Mouse (Mus musculus) midbrain, embryonic 13.5 days (tissue): Measurements from ENCODE around the gene Cntf. TPM values are rescaled to one million over a fixed set of nuclear protein-coding genes. Genes with fewer than 3 reads are reported as not detected.

ENCODE experiments used
- ATAC-seq: fragments of 200-750 bp; cut with Nextera tagmentation; 2 replicates; pipeline ENCODE4 v1.8.0; 2017; ENCODE audit warnings: mild to moderate bottlenecking, moderate TSS enrichment, moderate library complexity
- H3K27ac ChIP-seq: fragments of 300-500 bp; sonication (generic); 2 replicates; pipeline ENCODE4 v1.5.1; 2015; ENCODE audit warnings: inconsistent platforms, mild to moderate bottlenecking, moderate library complexity
- H3K27me3 ChIP-seq: fragments of 300-500 bp; sonication (generic); 2 replicates; pipeline ENCODE4 v1.6.1; 2015; ENCODE audit warnings: mild to moderate bottlenecking, inconsistent platforms
- H3K36me3 ChIP-seq: fragments of 300-500 bp; sonication (generic); 2 replicates; pipeline ENCODE4 v1.6.1; 2015; ENCODE audit warnings: mild to moderate bottlenecking, inconsistent platforms
- H3K4me1 ChIP-seq: fragments of 300-500 bp; sonication (generic); replicated peaks from 2 replicates; pipeline ENCODE4 v1.6.1; 2015; ENCODE audit warnings: inconsistent platforms
- H3K4me2 ChIP-seq: fragments of 300-500 bp; sonication (generic); replicated peaks from 2 replicates; pipeline ENCODE4 v1.6.1; 2015; ENCODE audit warnings: moderate library complexity, mild to moderate bottlenecking, inconsistent platforms
- H3K4me3 ChIP-seq: fragments of 300-500 bp; sonication (generic); replicated peaks from 2 replicates; pipeline ENCODE4 v1.5.1; 2015; ENCODE audit warnings: mild to moderate bottlenecking, inconsistent platforms
- H3K9ac ChIP-seq: fragments of 300-500 bp; sonication (generic); replicated peaks from 2 replicates; pipeline ENCODE4 v1.6.1; 2015; ENCODE audit warnings: mild to moderate bottlenecking, inconsistent platforms
- H3K9me3 ChIP-seq: fragments of 300-500 bp; sonication (generic); 2 replicates; pipeline ENCODE4 v1.6.1; 2016; ENCODE audit warnings: mild to moderate bottlenecking, inconsistent platforms
- WGBS: fragments of 180-500 bp; shearing (Covaris S2); methylation state at CpG from one replicate; pipeline ENCODE4 v1.1.7; 2015; 5-methylcytosine and 5-hydroxymethylcytosine counted together
- polyA plus RNA-seq: library from polyadenylated mRNA; unstranded; fragments of >200 nt; fragmentation: Nextera tagmentation; extraction: Ambion mirVana; gene quantifications from 2 replicates; pipeline ENCODE4 v1.2.1, GENCODE M21; 2015

The Cntf gene
- polyA plus RNA-seq, result 2.0 and 3.1 TPM in 2 replicates

GRCm38 (mm10) chr19:12765308-12765707 is at the start of gene Cntf:
Gene Cntf (minus strand): TSS chr19:12765632.
- no peak within 1 kb of the TSS for H3K9ac ChIP-seq
- peaks cover 56% of the 10 kb centered on the region for H3K36me3 ChIP-seq
- H3K4me1 ChIP-seq, result peaks cover 2% of the 10 kb centered on the region; the same call in 1 of the 2 replicates
- no peaks in the 10 kb centered on the region for H3K9me3 ChIP-seq
- H3K4me2 ChIP-seq, result no peak within 1 kb of the TSS
- no peaks in the 10 kb centered on the region for H3K27me3 ChIP-seq
- H3K27ac ChIP-seq, result no peak within 1 kb of the TSS
- H3K4me3 ChIP-seq, result no peak within 1 kb of the TSS
- WGBS, result 51% methylated on average over 7 of the region's 7 CpGs
- no peak for ATAC-seq

GRCm38 (mm10) chr19:12813883-12814282 is 48.5 kb upstream of the Cntf start:
- ATAC-seq, result no peak
- Histone ChIP-seq H3K9ac (no peak overlapping the region), H3K4me3 (no peak overlapping the region), H3K27me3 (no peaks in the 10 kb centered on the region), H3K27ac (no peak overlapping the region), H3K4me2 (no peak overlapping the region), H3K9me3 (no peaks in the 10 kb centered on the region), H3K4me1 (no peaks in the 10 kb centered on the region), H3K36me3 (no peaks in the 10 kb centered on the region)
- 92% methylated on average over 1 of the region's 1 CpGs for WGBS

GRCm38 (mm10) chr19:12812644-12813364 is 47.4 kb upstream of the Cntf start:
- H3K27me3 ChIP-seq, result no peaks in the 10 kb centered on the region
- H3K4me1 ChIP-seq, result no peaks in the 10 kb centered on the region
- H3K9me3 ChIP-seq, result no peaks in the 10 kb centered on the region
- no peak overlapping the region for H3K4me3 ChIP-seq
- H3K4me2 ChIP-seq, result no peak overlapping the region
- 68% methylated on average over 1 of the region's 1 CpGs for WGBS
- H3K9ac ChIP-seq, result no peak overlapping the region
- no peak overlapping the region for H3K27ac ChIP-seq
- ATAC-seq, result no peak
- H3K36me3 ChIP-seq, result no peaks in the 10 kb centered on the region

GRCm38 (mm10) chr19:12806214-12806613 is 40.8 kb upstream of the Cntf start:
- H3K9ac ChIP-seq, result no peak overlapping the region
- no peak overlapping the region for H3K27ac ChIP-seq
- no peak overlapping the region for H3K4me3 ChIP-seq
- H3K9me3 ChIP-seq, result no peaks in the 10 kb centered on the region
- 64% methylated on average over 2 of the region's 2 CpGs for WGBS
- ATAC-seq, result no peak
- no peaks in the 10 kb centered on the region for H3K36me3 ChIP-seq
- no peaks in the 10 kb centered on the region for H3K27me3 ChIP-seq
- no peak overlapping the region for H3K4me2 ChIP-seq
- H3K4me1 ChIP-seq, result no peaks in the 10 kb centered on the region

- H3K9me3 ChIP-seq, result no peaks in the 10 kb centered on the region
- H3K27me3 ChIP-seq, result no peaks in the 10 kb centered on the region
- 88% methylated on average over 3 of the region's 3 CpGs for WGBS
- no peaks in the 10 kb centered on the region for H3K4me1 ChIP-seq
- H3K9ac ChIP-seq, result no peak overlapping the region
- no peak overlapping the region for H3K27ac ChIP-seq
- ATAC-seq, result no peak
- no peak overlapping the region for H3K4me3 ChIP-seq
- no peak overlapping the region for H3K4me2 ChIP-seq
- no peaks in the 10 kb centered on the region for H3K36me3 ChIP-seq
Measured at GRCm38 (mm10) chr19:12805730-12806129, 40.3 kb upstream of the Cntf start.

GRCm38 (mm10) chr19:12804237-12804636 is 38.8 kb upstream of the Cntf start:
- WGBS, result 93% methylated on average over 1 of the region's 1 CpGs
- H3K4me1 ChIP-seq, result no peaks in the 10 kb centered on the region
- no peak overlapping the region for H3K4me3 ChIP-seq

GRCm38 (mm10) chr19:12802830-12803229 is 37.4 kb upstream of the Cntf start:
- Histone ChIP-seq H3K4me3 (no peak overlapping the region), H3K36me3 (no peaks in the 10 kb centered on the region), H3K27me3 (no peaks in the 10 kb centered on the region), H3K4me2 (no peak overlapping the region), H3K27ac (no peak overlapping the region), H3K9me3 (no peaks in the 10 kb centered on the region), H3K4me1 (no peaks in the 10 kb centered on the region), H3K9ac (no peak overlapping the region)
- 72% methylated on average over 3 of the region's 3 CpGs for WGBS
- ATAC-seq, result no peak

More at GRCm38 (mm10) chr19:12804237-12804636, 38.8 kb upstream of the Cntf start:
- Histone ChIP-seq H3K9ac (no peak overlapping the region), H3K27ac (no peak overlapping the region), H3K36me3 (no peaks in the 10 kb centered on the region), H3K27me3 (no peaks in the 10 kb centered on the region), H3K9me3 (no peaks in the 10 kb centered on the region), H3K4me2 (no peak overlapping the region)
- ATAC-seq, result no peak

- Histone ChIP-seq H3K27me3 (no peaks in the 10 kb centered on the region), H3K36me3 (no peaks in the 10 kb centered on the region), H3K9me3 (no peaks in the 10 kb centered on the region), H3K4me2 (no peak overlapping the region), H3K9ac (no peak overlapping the region), H3K4me1 (peaks cover 5% of the 10 kb centered on the region; the same call in 1 of the 2 replicates), H3K4me3 (no peak overlapping the region), H3K27ac (no peak overlapping the region)
- WGBS, result 82% methylated on average over 3 of the region's 3 CpGs
- no peak for ATAC-seq
Measured at GRCm38 (mm10) chr19:12801046-12801445, 35.6 kb upstream of the Cntf start.

GRCm38 (mm10) chr19:12800621-12801020 is 35.2 kb upstream of the Cntf start:
- Histone ChIP-seq H3K27me3 (no peaks in the 10 kb centered on the region), H3K27ac (no peak overlapping the region), H3K9ac (no peak overlapping the region), H3K4me1 (peaks cover 5% of the 10 kb centered on the region; the same call in 1 of the 2 replicates), H3K36me3 (no peaks in the 10 kb centered on the region), H3K4me3 (no peak overlapping the region), H3K9me3 (no peaks in the 10 kb centered on the region), H3K4me2 (no peak overlapping the region)
- ATAC-seq, result no peak
- 79% methylated on average over 2 of the region's 2 CpGs for WGBS

- ATAC-seq, result no peak
- Histone ChIP-seq H3K4me2 (no peak overlapping the region), H3K27ac (no peak overlapping the region), H3K9ac (no peak overlapping the region), H3K4me3 (no peak overlapping the region), H3K4me1 (peaks cover 5% of the 10 kb centered on the region), H3K9me3 (no peaks in the 10 kb centered on the region), H3K27me3 (no peaks in the 10 kb centered on the region), H3K36me3 (no peaks in the 10 kb centered on the region)
- WGBS, result 91% methylated on average over 3 of the region's 3 CpGs
Measured at GRCm38 (mm10) chr19:12799081-12799480, 33.6 kb upstream of the Cntf start.

GRCm38 (mm10) chr19:12798404-12798803 is 33.0 kb upstream of the Cntf start:
- no peaks in the 10 kb centered on the region for H3K27me3 ChIP-seq
- no peaks in the 10 kb centered on the region for H3K36me3 ChIP-seq
- no peak overlapping the region for H3K4me3 ChIP-seq
- no peak overlapping the region for H3K9ac ChIP-seq
- H3K4me1 ChIP-seq, result peaks cover 12% of the 10 kb centered on the region
- no peak overlapping the region for H3K27ac ChIP-seq
- no peak for ATAC-seq
- 90% methylated on average over 4 of the region's 4 CpGs for WGBS
- no peaks in the 10 kb centered on the region for H3K9me3 ChIP-seq
- no peak overlapping the region for H3K4me2 ChIP-seq

- H3K4me2 ChIP-seq, result peak overlapping the region; percentile 75
- no peaks in the 10 kb centered on the region for H3K36me3 ChIP-seq
- H3K27ac ChIP-seq, result peak overlapping the region; percentile 99
- no peaks in the 10 kb centered on the region for H3K9me3 ChIP-seq
- H3K27me3 ChIP-seq, result no peaks in the 10 kb centered on the region
- under 1% methylated on average over 7 of the region's 7 CpGs for WGBS
- peak overlapping the region; percentile 66 for H3K9ac ChIP-seq
- ATAC-seq, result no peak
- H3K4me3 ChIP-seq, result peak overlapping the region; percentile 93
- peaks cover 20% of the 10 kb centered on the region for H3K4me1 ChIP-seq
Measured at GRCm38 (mm10) chr19:12797071-12797470, 31.6 kb upstream of the Cntf start.
